Mouse (Mus musculus): ENCODE measurements at regions not wholly inside any gene's neighbourhood (a gene's known extent, or its start where the extent isn't known, plus 50 kb on each side); places are given as distances from the start of the nearest gene placed in this dataset.
"Not testable (repeated sequence)": the region's sequence is repeated elsewhere in the genome, so short reads cannot be mapped to it uniquely, and the experiment has no call there.

DNA sequence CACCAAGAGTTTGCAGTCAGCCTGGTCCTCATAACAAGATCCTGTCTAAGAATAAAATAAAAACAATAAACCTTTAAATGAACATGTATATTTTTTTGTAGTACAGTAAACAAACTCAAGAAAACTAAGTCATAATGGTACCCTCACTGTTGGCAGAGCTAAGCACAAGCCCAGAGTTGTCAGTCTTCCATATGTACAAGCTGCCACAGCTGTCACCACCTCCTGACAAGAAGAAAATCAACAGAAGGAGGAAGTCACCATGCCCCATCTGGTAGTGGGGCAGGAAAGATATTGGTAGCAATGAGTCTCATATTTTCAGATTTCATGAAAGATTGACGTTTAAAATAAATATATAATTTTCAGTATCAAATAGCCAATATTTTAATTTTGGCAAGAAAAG lies 916.1 kb upstream of the Gm8797 start:
- Histone ChIP-seq H3K9me3 (no peaks in the 10 kb centered on the region), H3K36me3 (no peaks in the 10 kb centered on the region), H3K4me3 (no peak overlapping the region), H3K4me1 (no peaks in the 10 kb centered on the region), H3K4me2 (replicated peaks) (no peak overlapping the region), H3K27ac (no peak overlapping the region), H3K9ac (no peak overlapping the region), H3K27me3 (no peaks in the 10 kb centered on the region)
- 91% methylated on average over 1 of the region's 1 CpGs for WGBS
- no peak for ATAC-seq (ENCODE audit: low FRiP score, low read depth)

GRCm38 (mm10) chr3:4835645-4836044 lies 915.0 kb upstream of the Gm8797 start:
- H3K9me3 ChIP-seq: no peaks in the 10 kb centered on the region
- no peaks in the 10 kb centered on the region for H3K4me1 ChIP-seq
- WGBS: 96% methylated on average over 1 of the region's 1 CpGs
- H3K4me3 ChIP-seq: no peak overlapping the region
- no peak overlapping the region for H3K27ac ChIP-seq
- no peaks in the 10 kb centered on the region for H3K36me3 ChIP-seq
- no peaks in the 10 kb centered on the region for H3K27me3 ChIP-seq
- no peak for ATAC-seq (ENCODE audit: low FRiP score, low read depth)
- H3K4me2 ChIP-seq (replicated peaks): no peak overlapping the region
- no peak overlapping the region for H3K9ac ChIP-seq

- WGBS: 43% methylated on average over 1 of the region's 1 CpGs
- Histone ChIP-seq H3K9ac (no peak overlapping the region), H3K27me3 (no peaks in the 10 kb centered on the region), H3K4me1 (no peaks in the 10 kb centered on the region), H3K9me3 (no peaks in the 10 kb centered on the region), H3K27ac (no peak overlapping the region), H3K4me3 (no peak overlapping the region), H3K4me2 (replicated peaks) (no peak overlapping the region), H3K36me3 (no peaks in the 10 kb centered on the region)
- no peak for ATAC-seq (ENCODE audit: low FRiP score, low read depth)
Observed at GRCm38 (mm10) chr3:4836888-4837287, 913.7 kb upstream of the Gm8797 start.

- Histone ChIP-seq H3K9ac (no peak overlapping the region), H3K4me2 (replicated peaks) (no peak overlapping the region), H3K27me3 (no peaks in the 10 kb centered on the region), H3K4me1 (no peaks in the 10 kb centered on the region), H3K4me3 (no peak overlapping the region), H3K9me3 (no peaks in the 10 kb centered on the region), H3K36me3 (no peaks in the 10 kb centered on the region), H3K27ac (no peak overlapping the region)
- 80% methylated on average over 1 of the region's 1 CpGs for WGBS
- ATAC-seq (ENCODE audit: low FRiP score, low read depth): no peak; the same call in 1 of the 2 replicates
Observed at GRCm38 (mm10) chr3:4854958-4855566, 895.5 kb upstream of the Gm8797 start.

GRCm38 (mm10) chr3:4856571-4856970 lies 894.0 kb upstream of the Gm8797 start:
- Histone ChIP-seq H3K4me1 (no peaks in the 10 kb centered on the region), H3K4me2 (replicated peaks) (no peak overlapping the region), H3K9ac (no peak overlapping the region), H3K9me3 (no peaks in the 10 kb centered on the region), H3K27me3 (no peaks in the 10 kb centered on the region), H3K27ac (no peak overlapping the region), H3K36me3 (no peaks in the 10 kb centered on the region), H3K4me3 (no peak overlapping the region)
- ATAC-seq (ENCODE audit: low FRiP score, low read depth): no peak

GRCm38 (mm10) chr3:4866226-4866625 lies 884.4 kb upstream of the Gm8797 start:
- Histone ChIP-seq H3K27me3 (no peaks in the 10 kb centered on the region), H3K36me3 (no peaks in the 10 kb centered on the region), H3K4me1 (no peaks in the 10 kb centered on the region), H3K4me2 (replicated peaks) (no peak overlapping the region), H3K27ac (no peak overlapping the region), H3K9me3 (no peaks in the 10 kb centered on the region; the same call in 1 of the 2 replicates), H3K4me3 (no peak overlapping the region), H3K9ac (no peak overlapping the region)
- no peak for ATAC-seq (ENCODE audit: low FRiP score, low read depth)
- 71% methylated on average over 1 of the region's 1 CpGs for WGBS

DNA sequence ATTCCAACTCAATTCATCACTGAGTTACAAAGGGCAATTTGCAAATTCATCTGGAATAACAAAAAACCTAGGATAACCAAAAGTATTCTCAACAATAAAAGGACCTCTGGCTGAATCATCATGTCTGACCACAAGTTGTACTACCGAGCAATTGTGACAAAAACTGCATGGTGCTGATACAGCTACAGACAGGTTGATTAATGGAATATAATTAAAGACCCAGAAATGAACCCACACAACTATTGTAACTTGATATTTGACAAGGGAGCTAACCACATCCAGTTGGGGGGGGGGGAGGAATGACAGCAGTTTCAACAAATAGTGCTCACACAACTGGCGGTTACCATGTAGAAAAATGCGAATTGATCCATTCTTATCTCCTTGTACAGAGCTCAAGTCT lies 864.7 kb upstream of the Gm8797 start:
- H3K9me3 ChIP-seq: no peaks in the 10 kb centered on the region
- no peak overlapping the region for H3K4me3 ChIP-seq
- no peaks in the 10 kb centered on the region for H3K4me1 ChIP-seq
- ATAC-seq (ENCODE audit: low FRiP score, low read depth): no peak
- 81% methylated on average over 3 of the region's 3 CpGs for WGBS
- H3K9ac ChIP-seq: no peak overlapping the region
- no peaks in the 10 kb centered on the region for H3K27me3 ChIP-seq
- no peak overlapping the region for H3K27ac ChIP-seq
- H3K4me2 ChIP-seq (replicated peaks): no peak overlapping the region
- H3K36me3 ChIP-seq: no peaks in the 10 kb centered on the region

DNA sequence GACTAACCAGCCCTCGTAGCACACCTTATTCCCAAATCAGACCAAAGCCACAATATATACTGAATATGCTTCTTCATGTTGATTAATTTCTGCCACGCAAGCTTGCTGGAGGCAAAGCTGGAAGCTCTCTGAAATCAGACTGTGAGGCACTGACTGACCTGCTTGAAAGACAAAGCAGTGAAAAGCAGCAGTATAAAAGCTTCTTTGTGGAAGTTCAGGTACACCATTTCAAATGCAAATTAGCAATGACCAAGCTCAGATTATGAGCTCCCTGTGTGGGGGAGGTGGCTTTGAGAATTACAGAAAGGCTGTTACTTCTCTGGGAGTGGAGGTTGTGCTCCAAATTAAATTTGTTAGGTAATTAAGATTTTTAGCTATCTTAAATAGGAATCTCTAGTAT lies 857.5 kb upstream of the Gm8797 start:
- no peak for ATAC-seq (ENCODE audit: low FRiP score, low read depth)
- WGBS: 90% methylated on average over 2 of the region's 2 CpGs
- no peak overlapping the region for H3K27ac ChIP-seq

GRCm38 (mm10) chr3:4895811-4896210 lies 854.8 kb upstream of the Gm8797 start:
- H3K4me2 ChIP-seq (replicated peaks): no peak overlapping the region
- no peaks in the 10 kb centered on the region for H3K27me3 ChIP-seq
- H3K27ac ChIP-seq: no peak overlapping the region
- H3K4me1 ChIP-seq: no peaks in the 10 kb centered on the region
- H3K4me3 ChIP-seq: no peak overlapping the region
- H3K9me3 ChIP-seq: peaks cover 8% of the 10 kb centered on the region; the same call in 1 of the 2 replicates
- WGBS: 88% methylated on average over 2 of the region's 2 CpGs
- no peaks in the 10 kb centered on the region for H3K36me3 ChIP-seq
- no peak overlapping the region for H3K9ac ChIP-seq
- ATAC-seq (ENCODE audit: low FRiP score, low read depth): no peak

More for the DNA sequence above, 857.5 kb upstream of the Gm8797 start:
- Histone ChIP-seq H3K4me1 (no peaks in the 10 kb centered on the region), H3K27me3 (no peaks in the 10 kb centered on the region), H3K4me2 (replicated peaks) (no peak overlapping the region), H3K9me3 (peaks cover 8% of the 10 kb centered on the region; the same call in 1 of the 2 replicates), H3K36me3 (no peaks in the 10 kb centered on the region), H3K9ac (no peak overlapping the region), H3K4me3 (no peak overlapping the region)

- not testable (repeated sequence) for H3K4me1 ChIP-seq; H3K36me3 ChIP-seq; H3K27me3 ChIP-seq; H3K4me2 ChIP-seq (replicated peaks); H3K9me3 ChIP-seq; H3K9ac ChIP-seq; H3K4me3 ChIP-seq; H3K27ac ChIP-seq; ATAC-seq (ENCODE audit: low FRiP score, low read depth)
- 84% methylated on average over 2 of the region's 2 CpGs for WGBS
Observed at GRCm38 (mm10) chr3:4907556-4907955, 843.0 kb upstream of the Gm8797 start.

DNA sequence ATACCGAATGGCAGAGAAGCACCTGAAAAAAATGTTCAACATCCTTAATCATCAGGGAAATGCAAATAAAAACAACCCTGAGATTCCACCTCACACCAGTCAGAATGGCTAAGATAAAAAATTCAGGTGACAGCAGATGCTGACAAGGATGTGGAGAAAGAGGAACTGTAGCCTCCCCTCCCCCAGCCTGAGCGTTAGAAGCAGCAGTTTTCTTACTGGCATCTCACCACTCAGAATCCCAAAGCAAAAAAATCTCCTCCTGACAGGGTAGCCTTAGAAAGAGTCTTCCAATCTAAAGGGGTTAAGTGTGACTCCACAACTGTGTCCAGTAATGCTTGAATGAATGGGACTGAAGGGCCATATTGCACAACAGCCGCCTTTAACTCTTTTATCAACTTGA lies 819.9 kb upstream of the Gm8797 start:
- not testable (repeated sequence) for H3K4me1 ChIP-seq; H3K9ac ChIP-seq; H3K27ac ChIP-seq; H3K36me3 ChIP-seq; H3K4me3 ChIP-seq; H3K4me2 ChIP-seq (replicated peaks); H3K9me3 ChIP-seq; ATAC-seq (ENCODE audit: low FRiP score, low read depth); H3K27me3 ChIP-seq
- 87% methylated on average over 3 of the region's 3 CpGs for WGBS

- Histone ChIP-seq H3K27ac (no peak overlapping the region), H3K4me1 (no peaks in the 10 kb centered on the region), H3K4me3 (no peak overlapping the region), H3K9me3 (no peaks in the 10 kb centered on the region), H3K9ac (no peak overlapping the region), H3K36me3 (no peaks in the 10 kb centered on the region), H3K27me3 (no peaks in the 10 kb centered on the region), H3K4me2 (replicated peaks) (no peak overlapping the region)
- WGBS: 88% methylated on average over 1 of the region's 1 CpGs
- ATAC-seq (ENCODE audit: low FRiP score, low read depth): no peak
Observed at GRCm38 (mm10) chr3:4971496-4971895, 779.1 kb upstream of the Gm8797 start.

DNA sequence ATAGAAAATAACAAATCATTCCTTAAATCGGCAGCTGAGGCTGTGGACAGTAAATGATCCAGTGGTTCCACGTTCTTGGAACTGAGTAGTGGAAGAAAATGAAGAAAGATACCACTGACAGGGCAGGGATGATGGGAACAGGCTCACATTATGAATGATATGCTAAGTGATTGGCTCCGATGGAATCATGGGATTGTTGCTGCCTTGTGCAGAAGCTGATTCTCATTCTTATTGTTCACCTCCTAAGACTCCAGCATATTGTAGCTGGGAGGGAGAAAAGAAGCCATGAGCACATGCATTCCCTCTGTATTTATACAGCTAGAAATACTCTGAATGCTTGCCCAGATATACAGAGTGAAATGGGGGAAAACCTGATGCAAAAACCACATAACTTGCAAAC lies 777.3 kb upstream of the Gm8797 start:
- no peak for ATAC-seq (ENCODE audit: low FRiP score, low read depth)
- Histone ChIP-seq H3K36me3 (no peaks in the 10 kb centered on the region), H3K4me1 (no peaks in the 10 kb centered on the region), H3K27ac (no peak overlapping the region), H3K9me3 (no peaks in the 10 kb centered on the region), H3K27me3 (no peaks in the 10 kb centered on the region), H3K4me2 (replicated peaks) (no peak overlapping the region), H3K9ac (no peak overlapping the region), H3K4me3 (no peak overlapping the region)
- 84% methylated on average over 3 of the region's 3 CpGs for WGBS
